11 mouse cellular contexts compared by ENCODE assay signal in the genomic region with DNA sequence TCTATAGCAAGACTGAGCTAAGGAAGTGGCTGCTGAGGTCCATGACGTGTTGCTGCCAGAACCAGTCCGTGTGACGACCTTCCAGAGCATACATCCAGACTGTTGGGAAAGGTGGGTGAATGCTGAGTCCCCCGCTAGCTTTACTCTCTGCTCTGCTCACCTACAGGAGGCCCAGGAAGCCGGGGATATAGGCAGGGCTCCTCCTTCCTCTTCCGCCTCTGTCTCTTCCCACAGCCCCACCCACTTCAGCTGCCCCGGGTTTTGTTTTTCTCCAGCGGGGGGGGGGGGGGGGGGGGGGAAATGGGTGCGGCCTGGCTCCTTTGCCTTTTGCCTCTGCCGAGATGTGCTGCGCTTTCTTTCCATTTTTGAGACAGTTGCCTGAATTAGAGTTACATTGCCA. TPM values are rescaled to one million over a fixed set of nuclear protein-coding genes. Genes with fewer than 3 reads are reported as not detected.
DNase-seq lines count a peak whose midpoint lies in the region; ATAC-seq lines count a peak whose summit lies in the region.
"Had no signal": no experiment of that assay in that cellular context is flagged by ENCODE, and none has a peak within 500 bp of the region (broad histone marks: within the 10 kb centered on the region; RNA-seq: fewer than 3 reads in every experiment).

No protein-coding gene starts in this region.

- no peak for DNase-seq in heart, postnatal 25 days (ENCODE audit: low spot score)
- DNase-seq in hindbrain, embryonic 10.5 days (ENCODE audit: low spot score): no peak
- no peak for DNase-seq in left cerebral cortex, postnatal 10 days (ENCODE audit: extremely low spot score in 1 of 2, low spot score in 2 of 2)
- DNase-seq: cerebellum, postnatal 25 days had no signal

- H3K4me1 ChIP-seq in heart, embryonic 14.5 days (ENCODE audit: control insufficient read depth in 2 of 2, insufficient read depth in 2 of 2, low read length in 2 of 2): peaks cover 6 to 8% of the 10 kb centered on the region in 2 experiments; a peak in 3 of 4 replicates
- peaks cover 7% of the 10 kb centered on the region for H3K4me1 ChIP-seq in liver, embryonic 16.5 days (ENCODE audit: control insufficient read depth, low read depth, low read length)
- peaks cover 16% of the 10 kb centered on the region for H3K4me1 ChIP-seq in stomach, embryonic 16.5 days (ENCODE audit: control insufficient read depth, insufficient read depth, low read length)
- H3K4me1 ChIP-seq in hindbrain, embryonic 10.5 days (replicated peaks): peaks cover 26% of the 10 kb centered on the region
- peaks cover 32% of the 10 kb centered on the region for H3K4me1 ChIP-seq in forebrain, embryonic 12.5 days

- ATAC-seq in heart, embryonic 14.5 days (ENCODE audit: insufficient number of reproducible peaks, insufficient read depth, low FRiP score, low read depth): no peak
- ATAC-seq in activated CD4-positive, CD25-positive, alpha-beta regulatory T cell, adult 4 months: peak; percentile 89
- no peak for ATAC-seq in liver, embryonic 16.5 days (ENCODE audit: low read depth)
- ATAC-seq in stomach, embryonic 16.5 days (ENCODE audit: insufficient read depth, low FRiP score): no peak
- ATAC-seq in forebrain, embryonic 12.5 days (ENCODE audit: low FRiP score): no peak
- ATAC-seq: Patski had no signal

- H3K4me3 ChIP-seq in heart, embryonic 14.5 days (ENCODE audit: control insufficient read depth in 1 of 2, insufficient read depth in 1 of 2, low read depth in 1 of 2, low read length in 2 of 2): no peak overlapping the region
- H3K4me3 ChIP-seq in liver, embryonic 16.5 days (ENCODE audit: low read depth, low read length): peak overlapping the region; percentile 6; the same call in 1 of the 2 replicates
- H3K4me3 ChIP-seq in stomach, embryonic 16.5 days (replicated peaks; ENCODE audit: low read length): no peak overlapping the region
- H3K4me3 ChIP-seq in hindbrain, embryonic 10.5 days: no peak overlapping the region
- H3K4me3 ChIP-seq in forebrain, embryonic 12.5 days (replicated peaks): no peak overlapping the region
- H3K4me3 ChIP-seq: neural tube, embryonic 12.5 days had no signal

- no peaks in the 10 kb centered on the region for H3K36me3 ChIP-seq in heart, embryonic 14.5 days (ENCODE audit: control insufficient read depth, insufficient read depth, low read length)
- no peaks in the 10 kb centered on the region for H3K36me3 ChIP-seq in liver, embryonic 16.5 days (ENCODE audit: control insufficient read depth, insufficient read depth)
- H3K36me3 ChIP-seq in stomach, embryonic 16.5 days (ENCODE audit: control insufficient read depth, insufficient read depth, low read length): no peaks in the 10 kb centered on the region
- no peaks in the 10 kb centered on the region for H3K36me3 ChIP-seq in hindbrain, embryonic 10.5 days
- H3K36me3 ChIP-seq in forebrain, embryonic 12.5 days (replicated peaks): no peaks in the 10 kb centered on the region
- H3K36me3 ChIP-seq: neural tube, embryonic 12.5 days had no signal

- 42% methylated on average over 8 of the region's 11 CpGs for WGBS in heart, embryonic 14.5 days
- WGBS in liver, embryonic 16.5 days (ENCODE audit: insufficient replicate concordance): 12% methylated on average over 10 of the region's 11 CpGs
- WGBS in stomach, embryonic 16.5 days: 43% methylated on average over 9 of the region's 11 CpGs
- 48% methylated on average over 10 of the region's 11 CpGs for WGBS in hindbrain, embryonic 10.5 days
- 57% methylated on average over 9 of the region's 11 CpGs for WGBS in forebrain, embryonic 12.5 days

- intact Hi-C loops in heart, postnatal 25 days (cut with DNase I): no loop called here
- intact Hi-C loops in left cerebral cortex, postnatal 10 days (cut with DNase I): no loop called here

- peak overlapping the region; percentile 1; the same call in 1 of the 2 replicates for H3K4me2 ChIP-seq in heart, embryonic 14.5 days (ENCODE audit: low read length)
- H3K4me2 ChIP-seq in liver, embryonic 16.5 days (ENCODE audit: low read depth, low read length): no peak overlapping the region
- peak overlapping the region; percentile 20 for H3K4me2 ChIP-seq in stomach, embryonic 16.5 days (ENCODE audit: low read depth, low read length)
- no peak overlapping the region for H3K4me2 ChIP-seq in forebrain, embryonic 12.5 days
- H3K4me2 ChIP-seq: neural tube, embryonic 12.5 days had no signal

- no peak overlapping the region for H3K9ac ChIP-seq in heart, embryonic 14.5 days (ENCODE audit: low read length)
- H3K9ac ChIP-seq in liver, embryonic 16.5 days (ENCODE audit: low read depth, low read length): no peak overlapping the region
- no peak overlapping the region for H3K9ac ChIP-seq in stomach, embryonic 16.5 days (ENCODE audit: low read length)
- H3K9ac ChIP-seq in forebrain, embryonic 12.5 days: no peak overlapping the region
- H3K9ac ChIP-seq: neural tube, embryonic 12.5 days had no signal

- H3K9me3 ChIP-seq in heart, embryonic 14.5 days (ENCODE audit: control insufficient read depth, low read length): no peaks in the 10 kb centered on the region
- H3K9me3 ChIP-seq in liver, embryonic 16.5 days (replicated peaks; ENCODE audit: control insufficient read depth, low read length): no peaks in the 10 kb centered on the region
- H3K9me3 ChIP-seq in stomach, embryonic 16.5 days (replicated peaks; ENCODE audit: control insufficient read depth, low read length): no peaks in the 10 kb centered on the region
- no peaks in the 10 kb centered on the region for H3K9me3 ChIP-seq in hindbrain, embryonic 10.5 days
- H3K9me3 ChIP-seq in forebrain, embryonic 12.5 days: no peaks in the 10 kb centered on the region
- H3K9me3 ChIP-seq: neural tube, embryonic 12.5 days had no signal

- H3K27me3 ChIP-seq in heart, embryonic 14.5 days (ENCODE audit: control insufficient read depth, insufficient read depth, low read length): no peaks in the 10 kb centered on the region; the same call in 1 of the 2 replicates
- peaks cover 5% of the 10 kb centered on the region; the same call in 1 of the 2 replicates for H3K27me3 ChIP-seq in liver, embryonic 16.5 days (ENCODE audit: control insufficient read depth, insufficient read depth, low read depth, low read length)
- H3K27me3 ChIP-seq in stomach, embryonic 16.5 days (ENCODE audit: control insufficient read depth, insufficient read depth, low read length): no peaks in the 10 kb centered on the region
- H3K27me3 ChIP-seq in hindbrain, embryonic 10.5 days (ENCODE audit: insufficient read depth, poor library complexity, severe bottlenecking): peaks cover 36% of the 10 kb centered on the region
- H3K27me3 ChIP-seq in forebrain, embryonic 12.5 days: peaks cover 33% of the 10 kb centered on the region
- H3K27me3 ChIP-seq: neural tube, embryonic 12.5 days; Patski had no signal

- no peak overlapping the region for H3K27ac ChIP-seq in heart, embryonic 14.5 days (replicated peaks in 1 of 2; ENCODE audit: control insufficient read depth in 1 of 2, insufficient read depth in 1 of 2, low read depth in 2 of 2, low read length in 2 of 2)
- no peak overlapping the region for H3K27ac ChIP-seq in liver, embryonic 16.5 days (ENCODE audit: low read length)
- H3K27ac ChIP-seq in stomach, embryonic 16.5 days (ENCODE audit: low read length): no peak overlapping the region
- H3K27ac ChIP-seq in hindbrain, embryonic 10.5 days: no peak overlapping the region
- H3K27ac ChIP-seq in forebrain, embryonic 12.5 days: no peak overlapping the region
- H3K27ac ChIP-seq: neural tube, embryonic 12.5 days had no signal

RNA-seq across cellular contexts. Expression of a gene that starts 30.9 kb away (rescaled TPM):
- polyA plus RNA-seq in heart, embryonic 14.5 days (2014; fragmentation: Nextera tagmentation; extraction: Ambion mirVana): 8.5 and 9.3 TPM in 2 replicates
- total RNA-seq in heart, postnatal 25 days (2021): 1 to 10 TPM; 6.4 to 7.5 TPM
- polyA plus RNA-seq in activated CD4-positive, CD25-positive, alpha-beta regulatory T cell, adult 4 months (2017; shearing (Covaris generic)): 1 to 10 TPM; 1.2 to 2.3 TPM
- 6.3 and 6.4 TPM in 2 replicates for polyA plus RNA-seq in liver, embryonic 16.5 days (2015; fragmentation: Nextera tagmentation; extraction: Ambion mirVana)
- 33.4 and 39.9 TPM in 2 replicates for polyA plus RNA-seq in stomach, embryonic 16.5 days (2015; fragmentation: Nextera tagmentation; extraction: Ambion mirVana)
- 65.9 and 87.0 TPM in 2 replicates for polyA plus RNA-seq in hindbrain, embryonic 10.5 days (2016; fragmentation: Nextera tagmentation; extraction: Ambion mirVana)
- total RNA-seq in left cerebral cortex, postnatal 10 days (2021): 100 to 1,000 TPM; 186 to 212 TPM
- 107 and 110 TPM in 2 replicates for polyA plus RNA-seq in forebrain, embryonic 12.5 days (2016; fragmentation: Nextera tagmentation; extraction: Ambion mirVana)

Comparison
In these comparisons a context has a peak if more than half of its experiments do, and no peak if none do; other contexts are left out.
1. H3K4me2 ChIP-seq: peak in heart, embryonic 14.5 days (single experiment) and stomach, embryonic 16.5 days (single experiment); none in liver, embryonic 16.5 days (single experiment) and forebrain, embryonic 12.5 days (single experiment).